Comparison of ENCODE assay signal across 8 mouse cellular contexts in the genomic region with DNA sequence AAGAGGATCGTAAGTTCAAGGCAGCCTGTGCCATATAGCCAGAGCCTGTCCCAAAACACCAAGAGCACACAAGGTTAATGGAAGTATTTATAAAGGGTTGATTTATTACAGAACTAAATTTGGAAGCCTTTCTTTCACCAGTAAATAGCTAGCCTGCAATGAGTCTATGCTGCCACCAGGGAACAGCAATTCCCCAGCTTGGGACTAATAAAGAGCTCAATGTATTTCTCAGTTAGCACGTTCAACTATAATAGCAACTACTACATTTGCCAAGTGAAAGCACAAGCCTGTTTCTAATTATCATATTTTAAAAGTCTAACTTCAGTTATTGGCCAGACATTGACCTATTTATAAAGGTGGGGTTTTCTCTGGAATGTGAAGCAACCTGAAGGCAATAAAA. TPM values are rescaled to one million over a fixed set of nuclear protein-coding genes. Genes with fewer than 3 reads are reported as not detected.
DNase-seq lines count a peak whose midpoint lies in the region; ATAC-seq lines count a peak whose summit lies in the region.

No protein-coding gene starts in this region.

- no peaks in the 10 kb centered on the region for H3K27me3 ChIP-seq in forebrain, embryonic 11.5 days (ENCODE audit: control insufficient read depth, insufficient read depth, low read length)
- H3K27me3 ChIP-seq in forebrain, embryonic 10.5 days (ENCODE audit: poor library complexity, severe bottlenecking) = no peaks in the 10 kb centered on the region
- no peaks in the 10 kb centered on the region for H3K27me3 ChIP-seq in forebrain, embryonic 13.5 days
- no peaks in the 10 kb centered on the region for H3K27me3 ChIP-seq in limb, embryonic 12.5 days

- H3K4me1 ChIP-seq in forebrain, embryonic 11.5 days (replicated peaks; ENCODE audit: control insufficient read depth, insufficient read depth, low read length) = no peaks in the 10 kb centered on the region
- H3K4me1 ChIP-seq in forebrain, embryonic 10.5 days = peaks cover 9% of the 10 kb centered on the region
- H3K4me1 ChIP-seq in forebrain, embryonic 13.5 days = no peaks in the 10 kb centered on the region
- H3K4me1 ChIP-seq in limb, embryonic 12.5 days (replicated peaks) = peaks cover 20% of the 10 kb centered on the region

- no peak overlapping the region for H3K4me2 ChIP-seq in forebrain, embryonic 11.5 days (ENCODE audit: low read depth, low read length, severe bottlenecking)
- H3K4me2 ChIP-seq in forebrain, embryonic 13.5 days = no peak overlapping the region
- H3K4me2 ChIP-seq in limb, embryonic 12.5 days = no peak overlapping the region

- no peak overlapping the region for H3K4me3 ChIP-seq in forebrain, embryonic 11.5 days (ENCODE audit: low read depth, low read length)
- no peak overlapping the region for H3K4me3 ChIP-seq in forebrain, embryonic 10.5 days
- no peak overlapping the region for H3K4me3 ChIP-seq in forebrain, embryonic 13.5 days
- H3K4me3 ChIP-seq in limb, embryonic 12.5 days (replicated peaks) = no peak overlapping the region

- no peaks in the 10 kb centered on the region for H3K9me3 ChIP-seq in forebrain, embryonic 11.5 days (ENCODE audit: control insufficient read depth, low read length)
- no peaks in the 10 kb centered on the region for H3K9me3 ChIP-seq in forebrain, embryonic 10.5 days
- H3K9me3 ChIP-seq in forebrain, embryonic 13.5 days (replicated peaks) = no peaks in the 10 kb centered on the region
- no peaks in the 10 kb centered on the region for H3K9me3 ChIP-seq in limb, embryonic 12.5 days

- WGBS in forebrain, embryonic 11.5 days = 56% methylated on average over 2 of the region's 2 CpGs
- 64% methylated on average over 2 of the region's 2 CpGs for WGBS in forebrain, embryonic 10.5 days
- 55% methylated on average over 2 of the region's 2 CpGs for WGBS in forebrain, embryonic 13.5 days
- 26% methylated on average over 2 of the region's 2 CpGs for WGBS in limb, embryonic 12.5 days

- H3K9ac ChIP-seq in forebrain, embryonic 11.5 days (ENCODE audit: low read length) = no peak overlapping the region
- H3K9ac ChIP-seq in forebrain, embryonic 13.5 days = no peak overlapping the region
- no peak overlapping the region for H3K9ac ChIP-seq in limb, embryonic 12.5 days (replicated peaks)

- H3K27ac ChIP-seq in forebrain, embryonic 11.5 days (ENCODE audit: low read depth, low read length) = no peak overlapping the region
- no peak overlapping the region for H3K27ac ChIP-seq in forebrain, embryonic 10.5 days
- H3K27ac ChIP-seq in forebrain, embryonic 13.5 days = no peak overlapping the region
- no peak overlapping the region for H3K27ac ChIP-seq in limb, embryonic 12.5 days

- H3K36me3 ChIP-seq in forebrain, embryonic 11.5 days (ENCODE audit: control insufficient read depth, insufficient read depth, low read length) = no peaks in the 10 kb centered on the region
- no peaks in the 10 kb centered on the region for H3K36me3 ChIP-seq in forebrain, embryonic 10.5 days (replicated peaks)
- H3K36me3 ChIP-seq in forebrain, embryonic 13.5 days (ENCODE audit: poor library complexity, severe bottlenecking) = 0 out of 2 replicates have a peak, but pooled peaks cover 11% of the 10 kb centered on the region
- no peaks in the 10 kb centered on the region for H3K36me3 ChIP-seq in limb, embryonic 12.5 days

- peak; percentile 69; the same call in 1 of the 2 replicates for ATAC-seq in forebrain, embryonic 11.5 days (replicated peaks; ENCODE audit: low FRiP score)
- ATAC-seq in forebrain, embryonic 13.5 days = peak; percentile 70; the same call in 1 of the 2 replicates
- peak; percentile 73; the same call in 1 of the 2 replicates for ATAC-seq in limb, embryonic 12.5 days (ENCODE audit: insufficient number of reproducible peaks, insufficient read depth, low FRiP score, low TSS enrichment, low read depth)

- no peak for DNase-seq in forebrain, embryonic 11.5 days (ENCODE audit: low spot score)
- no peak for DNase-seq in forebrain, embryonic 10.5 days (ENCODE audit: extremely low spot score, low spot score)
- DNase-seq in ovary, postnatal 36 days (ENCODE audit: low spot score) = peak; percentile 4
- no peak for DNase-seq in ovary, postnatal 10 days (ENCODE audit: low spot score)
- peak; percentile 4 for DNase-seq in retina, postnatal 7 days (ENCODE audit: low read depth, low spot score)
- DNase-seq in urinary bladder, postnatal 10 days (ENCODE audit: low spot score) = no peak

RNA-seq across cellular contexts. Expression of a gene that starts 30.8 kb away (rescaled TPM):
- polyA plus RNA-seq in forebrain, embryonic 11.5 days (2014; fragmentation: Nextera tagmentation; extraction: Ambion mirVana) = 6.0 and 6.1 TPM in 2 replicates
- 4.2 and 5.4 TPM in 2 replicates for polyA plus RNA-seq in forebrain, embryonic 10.5 days (2016; fragmentation: Nextera tagmentation; extraction: Ambion mirVana)
- polyA plus RNA-seq in forebrain, embryonic 13.5 days (2015; fragmentation: Nextera tagmentation; extraction: Ambion mirVana) = 2.0 and 2.6 TPM in 2 replicates
- 3.9 and 4.7 TPM in 2 replicates for polyA plus RNA-seq in limb, embryonic 12.5 days (2016; fragmentation: Nextera tagmentation; extraction: Ambion mirVana)

RNA-seq across cellular contexts. Expression of a gene that starts 31.6 kb away (rescaled TPM):
- 16.3 and 19.6 TPM in 2 replicates for polyA plus RNA-seq in forebrain, embryonic 11.5 days (2014; fragmentation: Nextera tagmentation; extraction: Ambion mirVana)
- 11.3 and 13.3 TPM in 2 replicates for polyA plus RNA-seq in forebrain, embryonic 10.5 days (2016; fragmentation: Nextera tagmentation; extraction: Ambion mirVana)
- 63.7 and 75.7 TPM in 2 replicates for polyA plus RNA-seq in forebrain, embryonic 13.5 days (2015; fragmentation: Nextera tagmentation; extraction: Ambion mirVana)
- 8.3 and 9.7 TPM in 2 replicates for polyA plus RNA-seq in limb, embryonic 12.5 days (2016; fragmentation: Nextera tagmentation; extraction: Ambion mirVana)

Comparison
In these comparisons a context has a peak if more than half of its experiments do, and no peak if none do; other contexts are left out.
1. DNase-seq: peak in ovary, postnatal 36 days (single experiment) and retina, postnatal 7 days (single experiment); none in forebrain, embryonic 11.5 days (single experiment), forebrain, embryonic 10.5 days (single experiment), ovary, postnatal 10 days (single experiment) and urinary bladder, postnatal 10 days (single experiment).
2. Peak in every context shown above with its lines, with median percentiles within 50 percentile points of each other: ATAC-seq.